Mouse (Mus musculus): ENCODE data around the gene Nat8f1. TPM values are rescaled to one million over a fixed set of nuclear protein-coding genes. Genes with fewer than 3 reads are reported as not detected.

The Nat8f1 gene
- total and polyA plus RNA-seq, 3 experiments = 0.50 to 4.7 (median 1.4) TPM

Other genes with a start within 250 kb of the Nat8f1 start
- gene Nat8f7, start 202.5 kb downstream of the Nat8f1 start, total RNA-seq (2012; rRNA removed) = not detected in 2 replicates
- gene Nat8f7, start 202.5 kb downstream of the Nat8f1 start, total RNA-seq (2014; rRNA removed) = not detected in 2 replicates
- gene Nat8f7, start 202.5 kb downstream of the Nat8f1 start, polyA plus RNA-seq (2012; ENCODE audit: insufficient read length, low read depth) = not detected in 2 replicates
- gene Nat8f3, start 149.9 kb downstream of the Nat8f1 start, total RNA-seq (2012; rRNA removed) = not detected in 2 replicates
- gene Nat8f3, start 149.9 kb downstream of the Nat8f1 start, total RNA-seq (2014; rRNA removed) = not detected in 2 replicates
- not detected in 2 replicates for gene Nat8f3, start 149.9 kb downstream of the Nat8f1 start, polyA plus RNA-seq (2012; ENCODE audit: insufficient read length, low read depth)
- not detected in 2 replicates for gene Nat8f6, start 94.7 kb downstream of the Nat8f1 start, total RNA-seq (2012; rRNA removed)
- not detected in 2 replicates for gene Nat8f6, start 94.7 kb downstream of the Nat8f1 start, total RNA-seq (2014; rRNA removed)
- gene Nat8f6, start 94.7 kb downstream of the Nat8f1 start, polyA plus RNA-seq (2012; ENCODE audit: insufficient read length, low read depth) = not detected in 2 replicates
- not detected in 2 replicates for gene Nat8f5, start 94.7 kb downstream of the Nat8f1 start, total RNA-seq (2012; rRNA removed)
- gene Nat8f5, start 94.7 kb downstream of the Nat8f1 start, total RNA-seq (2014; rRNA removed) = not detected in 2 replicates
- not detected in 2 replicates for gene Nat8f5, start 94.7 kb downstream of the Nat8f1 start, polyA plus RNA-seq (2012; ENCODE audit: insufficient read length, low read depth)
- gene Nat8, start 83.6 kb downstream of the Nat8f1 start, total RNA-seq (2012; rRNA removed) = not detected in 2 replicates
- not detected in 2 replicates for gene Nat8, start 83.6 kb downstream of the Nat8f1 start, total RNA-seq (2014; rRNA removed)
- gene Nat8, start 83.6 kb downstream of the Nat8f1 start, polyA plus RNA-seq (2012; ENCODE audit: insufficient read length, low read depth) = not detected in 2 replicates
- not detected in 2 replicates for gene Nat8f2, start 46.5 kb downstream of the Nat8f1 start, total RNA-seq (2012; rRNA removed)
- gene Nat8f2, start 46.5 kb downstream of the Nat8f1 start, total RNA-seq (2014; rRNA removed) = not detected in 2 replicates
- not detected in 2 replicates for gene Nat8f2, start 46.5 kb downstream of the Nat8f1 start, polyA plus RNA-seq (2012; ENCODE audit: insufficient read length, low read depth)
- 2.1 and 2.3 TPM in 2 replicates for gene Nat8f4, start 10.8 kb downstream of the Nat8f1 start, total RNA-seq (2012; rRNA removed)
- 2.4 and 2.9 TPM in 2 replicates for gene Nat8f4, start 10.8 kb downstream of the Nat8f1 start, total RNA-seq (2014; rRNA removed)
- 1.3 and 1.8 TPM in 2 replicates for gene Nat8f4, start 10.8 kb downstream of the Nat8f1 start, polyA plus RNA-seq (2012; ENCODE audit: insufficient read length, low read depth)
- gene Tprkb, start 3.8 kb downstream of the Nat8f1 start, total RNA-seq (2012; rRNA removed) = 21.2 and 25.3 TPM in 2 replicates
- 59.8 and 67.2 TPM in 2 replicates for gene Tprkb, start 3.8 kb downstream of the Nat8f1 start, total RNA-seq (2014; rRNA removed)
- 39.7 and 41.8 TPM in 2 replicates for gene Tprkb, start 3.8 kb downstream of the Nat8f1 start, polyA plus RNA-seq (2012; ENCODE audit: insufficient read length, low read depth)
- 28.5 and 33.2 TPM in 2 replicates for gene Dusp11, start 46.0 kb upstream of the Nat8f1 start, total RNA-seq (2012; rRNA removed)
- gene Dusp11, start 46.0 kb upstream of the Nat8f1 start, total RNA-seq (2014; rRNA removed) = 34.8 and 35.7 TPM in 2 replicates
- gene Dusp11, start 46.0 kb upstream of the Nat8f1 start, polyA plus RNA-seq (2012; ENCODE audit: insufficient read length, low read depth) = 46.6 and 48.6 TPM in 2 replicates
- gene Figla, start 100.5 kb upstream of the Nat8f1 start, total RNA-seq (2012; rRNA removed) = not detected in 2 replicates
- gene Figla, start 100.5 kb upstream of the Nat8f1 start, total RNA-seq (2014; rRNA removed) = not detected in 2 replicates
- not detected in 2 replicates for gene Figla, start 100.5 kb upstream of the Nat8f1 start, polyA plus RNA-seq (2012; ENCODE audit: insufficient read length, low read depth)
- 0.08 TPM in 1 of 2 replicates, not detected in the other for gene Add2, start 113.0 kb upstream of the Nat8f1 start, total RNA-seq (2012; rRNA removed)
- not detected in 2 replicates for gene Add2, start 113.0 kb upstream of the Nat8f1 start, total RNA-seq (2014; rRNA removed)
- 0.11 TPM in 2 replicates for gene Add2, start 113.0 kb upstream of the Nat8f1 start, polyA plus RNA-seq (2012; ENCODE audit: insufficient read length, low read depth)